Mouse (Mus musculus) ES-E14 (cell line): ENCODE data around the gene Abhd2.

Source experiments
- CHD2 ChIP-seq: IDR thresholded peaks from 2 replicates; pipeline ENCODE4 v1.6.1; 2014; ENCODE audit warnings: mild to moderate bottlenecking, low read depth, low read length, inconsistent platforms
- HCFC1 ChIP-seq: IDR thresholded peaks from 2 replicates; pipeline ENCODE4 v1.6.1; 2012; ENCODE audit warnings: low read length, inconsistent platforms, borderline replicate concordance; ENCODE audit not compliant: insufficient read depth
- MAFK ChIP-seq: IDR thresholded peaks from 2 replicates; pipeline ENCODE4 v1.6.1; 2014; ENCODE audit warnings: mild to moderate bottlenecking, low read depth, low read length, inconsistent platforms; ENCODE audit not compliant: insufficient read depth
- ZC3H11A ChIP-seq: IDR thresholded peaks from 2 replicates; pipeline ENCODE4 v1.6.1; 2012; ENCODE audit warnings: low read depth, mild to moderate bottlenecking, inconsistent platforms, low read length, borderline replicate concordance
- ZNF384 ChIP-seq: IDR thresholded peaks from 2 replicates; pipeline ENCODE4 v1.6.1; 2012; ENCODE audit warnings: low read depth, low read length, inconsistent platforms

- TF ChIP-seq CHD2: no peak
- no peak for TF ChIP-seq ZNF384
- no peak for TF ChIP-seq HCFC1
- TF ChIP-seq MAFK: no peak
- no peak for TF ChIP-seq ZC3H11A
Observed at GRCm38 (mm10) chr7:79376516-79377275, 103.7 kb downstream of the Abhd2 start.
